Mouse (Mus musculus) fibroblast of lung, adult 2 months (primary cell): ENCODE measurements at regions not wholly inside any gene's neighbourhood (a gene's known extent, or its start where the extent isn't known, plus 50 kb on each side); places are given as distances from the start of the nearest gene placed in this dataset.

ENCODE experiments used
- DNase-seq: peaks from one replicate; pipeline ENCODE4 v3.0.0-alpha.2; 2011; ENCODE audit warnings: low read depth

GRCm38 (mm10) chr5:119400223-119400935, 270.1 kb upstream of the Tbx3 start:
- no peak for DNase-seq

GRCm38 (mm10) chr5:119401915-119402314, 268.6 kb upstream of the Tbx3 start:
- no peak for DNase-seq

GRCm38 (mm10) chr5:119402651-119403050, 267.8 kb upstream of the Tbx3 start:
- no peak for DNase-seq

DNA sequence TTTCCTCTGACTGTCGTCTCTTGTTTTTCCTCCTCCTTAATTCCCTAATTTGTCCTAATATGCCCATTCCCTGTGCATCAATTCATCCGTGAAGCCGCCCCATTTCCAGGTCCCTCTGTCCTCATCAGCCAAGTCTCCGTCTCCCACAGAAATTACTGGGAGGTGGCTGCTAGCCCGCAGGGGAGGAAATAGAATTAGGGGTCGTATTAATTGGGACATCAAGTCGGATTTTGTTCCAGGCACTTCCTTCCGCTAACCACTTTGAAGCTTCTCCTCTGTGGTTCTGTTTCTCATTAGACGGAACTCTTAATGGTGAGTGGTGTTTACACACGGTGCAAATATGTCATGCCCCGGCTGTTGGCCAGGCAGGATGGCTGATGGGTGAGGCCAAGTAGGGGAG, 259.5 kb upstream of the Tbx3 start:
- DNase-seq: no peak

DNA sequence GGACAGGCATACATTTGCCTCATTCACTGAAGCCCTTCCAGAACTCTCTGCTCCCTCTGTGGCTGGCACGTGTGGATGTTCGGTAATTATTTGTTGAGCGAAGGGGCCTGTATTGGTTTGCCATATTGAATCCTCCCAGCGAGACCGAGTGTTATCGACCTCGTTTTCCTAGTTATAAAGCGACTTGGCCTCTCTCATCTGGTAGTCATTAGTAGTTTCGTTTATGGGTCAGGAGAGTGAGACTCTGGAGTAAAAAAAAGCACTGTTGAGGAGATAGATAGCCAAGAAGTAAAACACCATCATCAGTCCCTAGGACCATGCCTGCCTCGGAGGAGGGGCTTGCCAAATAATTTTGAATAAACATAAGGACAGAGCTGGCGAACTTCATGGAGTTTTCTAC, 254.6 kb upstream of the Tbx3 start:
- DNase-seq: no peak

GRCm38 (mm10) chr5:119418486-119418885, 252.0 kb upstream of the Tbx3 start:
- no peak for DNase-seq

GRCm38 (mm10) chr5:119427511-119428019, 242.9 kb upstream of the Tbx3 start:
- DNase-seq: no peak

DNA sequence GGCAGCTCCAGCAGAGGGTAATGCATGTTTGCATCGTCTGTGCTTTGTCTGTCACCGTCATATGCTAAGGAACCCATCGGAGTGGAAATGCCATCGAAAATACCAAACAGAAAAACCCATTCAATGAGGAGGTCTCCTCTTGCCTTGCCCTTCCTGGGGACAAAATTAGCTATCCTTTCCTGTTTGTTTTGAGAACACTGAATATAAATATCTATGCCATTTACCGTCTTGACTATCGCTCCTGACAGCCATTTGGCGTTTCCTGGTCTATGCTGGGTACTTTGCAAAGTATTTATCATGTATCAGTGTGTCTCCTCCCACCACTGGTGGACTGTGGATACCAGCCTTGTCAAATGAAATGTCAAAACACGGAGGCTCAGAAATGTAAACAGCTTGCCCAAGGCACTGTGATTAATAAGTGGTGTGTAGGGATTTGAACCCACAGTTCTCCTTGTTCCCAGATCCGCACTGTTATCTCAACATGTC, 239.2 kb upstream of the Tbx3 start:
- no peak for DNase-seq

- DNase-seq: no peak
These were observed 235.9 kb upstream of the Tbx3 start for GRCm38 (mm10) chr5:119434572-119434971.

GRCm38 (mm10) chr5:119448494-119448893, 222.0 kb upstream of the Tbx3 start:
- DNase-seq: no peak

DNA sequence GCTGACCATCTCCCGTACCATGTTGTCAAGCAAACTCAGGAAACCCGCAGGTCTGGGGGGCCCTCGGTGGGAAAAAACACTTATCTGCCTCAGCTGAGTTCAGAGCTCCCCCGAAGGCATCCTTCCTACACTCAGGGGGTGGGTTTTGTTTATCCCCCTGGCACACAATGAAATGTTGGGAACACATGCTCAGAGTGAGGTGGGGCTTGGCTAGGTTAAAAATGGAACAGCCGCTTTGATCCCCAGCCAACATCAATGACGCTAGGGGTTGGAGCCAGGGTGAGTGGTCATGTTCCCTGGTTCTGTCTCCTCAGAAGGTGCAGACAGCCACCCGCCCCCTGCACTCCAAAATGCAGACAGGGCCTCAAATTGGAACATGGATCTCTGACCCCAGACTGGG, 221.3 kb upstream of the Tbx3 start:
- no peak for DNase-seq

DNA sequence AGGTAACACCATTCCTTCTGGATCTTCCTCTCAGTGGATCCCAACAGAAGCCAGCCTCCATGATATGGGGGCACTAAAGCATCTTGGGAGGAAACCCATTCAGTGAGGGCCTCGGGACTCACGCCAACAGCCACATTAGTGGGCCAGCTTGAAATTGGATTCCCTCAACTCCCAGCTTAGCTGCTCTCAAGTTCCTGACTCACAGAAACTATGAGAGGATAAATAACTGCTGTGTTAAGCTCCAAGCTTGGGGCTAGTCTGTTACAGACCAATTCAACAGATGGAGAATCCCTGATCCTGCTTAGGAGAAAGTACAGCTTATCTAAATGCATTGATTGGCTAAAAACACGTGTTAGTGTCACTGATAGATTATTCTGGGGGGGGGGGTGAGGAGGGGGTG, 210.7 kb upstream of the Tbx3 start:
- no peak for DNase-seq

DNA sequence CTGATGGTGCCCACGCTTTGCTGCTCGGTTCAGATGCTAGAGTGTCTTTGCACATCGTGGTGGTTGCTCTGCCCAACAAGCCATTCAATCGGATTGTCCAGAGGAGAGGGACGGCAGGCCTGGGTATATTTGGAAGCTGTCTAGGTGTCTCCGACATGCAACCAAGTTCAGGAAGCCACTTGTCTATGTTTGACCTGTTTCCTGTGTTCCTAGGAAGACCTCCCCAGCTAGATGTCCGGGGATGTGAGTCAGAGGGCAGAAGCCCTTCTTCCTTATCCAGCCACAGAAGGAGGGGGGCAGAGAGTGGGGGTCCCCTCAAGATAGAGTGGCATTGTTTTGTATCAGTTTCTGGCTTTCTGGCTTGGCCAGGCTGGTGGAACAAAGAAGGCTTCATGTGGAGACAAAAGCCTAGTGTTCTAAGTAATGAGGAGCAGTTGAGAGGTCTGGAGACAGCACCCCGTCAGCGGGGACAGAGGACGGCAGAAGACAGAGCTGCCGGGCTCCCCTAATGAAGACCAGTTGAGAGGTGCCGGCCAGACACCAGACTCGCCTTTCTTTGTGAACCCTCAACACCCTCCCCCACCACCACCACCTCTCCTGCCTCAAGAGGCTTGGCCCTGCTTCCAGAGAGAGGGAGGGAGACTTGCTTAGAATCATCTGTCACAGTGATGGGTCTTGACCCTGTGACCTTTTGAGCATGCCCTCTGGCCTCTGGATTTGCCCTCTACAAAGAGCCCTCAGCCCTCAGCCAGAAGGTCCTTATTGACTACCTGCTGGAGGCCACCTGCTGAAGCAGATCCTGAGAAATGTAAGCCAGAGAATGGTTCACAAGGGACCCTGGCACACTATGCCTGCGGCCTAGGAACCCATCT, 207.6 kb upstream of the Tbx3 start:
- DNase-seq: no peak

DNA sequence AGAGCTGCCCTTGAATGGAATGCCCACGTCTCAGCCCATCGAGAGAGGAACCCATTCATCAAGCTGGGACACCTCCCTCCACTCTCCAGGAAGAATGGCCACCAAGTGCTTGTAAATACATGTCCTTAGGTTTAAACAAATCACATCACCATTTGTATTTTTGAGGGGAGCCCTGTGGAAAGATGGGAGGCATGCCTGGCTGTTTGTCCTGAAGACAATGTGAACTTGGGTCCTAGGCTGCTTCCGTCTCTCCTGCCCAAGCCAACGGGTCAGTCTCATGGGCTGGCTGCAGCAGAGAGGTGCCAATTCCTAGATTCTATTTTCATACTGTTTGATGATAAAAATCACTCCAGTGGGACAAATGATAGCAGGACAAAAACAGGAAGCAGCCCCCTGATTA, 205.9 kb upstream of the Tbx3 start:
- DNase-seq: no peak

DNA sequence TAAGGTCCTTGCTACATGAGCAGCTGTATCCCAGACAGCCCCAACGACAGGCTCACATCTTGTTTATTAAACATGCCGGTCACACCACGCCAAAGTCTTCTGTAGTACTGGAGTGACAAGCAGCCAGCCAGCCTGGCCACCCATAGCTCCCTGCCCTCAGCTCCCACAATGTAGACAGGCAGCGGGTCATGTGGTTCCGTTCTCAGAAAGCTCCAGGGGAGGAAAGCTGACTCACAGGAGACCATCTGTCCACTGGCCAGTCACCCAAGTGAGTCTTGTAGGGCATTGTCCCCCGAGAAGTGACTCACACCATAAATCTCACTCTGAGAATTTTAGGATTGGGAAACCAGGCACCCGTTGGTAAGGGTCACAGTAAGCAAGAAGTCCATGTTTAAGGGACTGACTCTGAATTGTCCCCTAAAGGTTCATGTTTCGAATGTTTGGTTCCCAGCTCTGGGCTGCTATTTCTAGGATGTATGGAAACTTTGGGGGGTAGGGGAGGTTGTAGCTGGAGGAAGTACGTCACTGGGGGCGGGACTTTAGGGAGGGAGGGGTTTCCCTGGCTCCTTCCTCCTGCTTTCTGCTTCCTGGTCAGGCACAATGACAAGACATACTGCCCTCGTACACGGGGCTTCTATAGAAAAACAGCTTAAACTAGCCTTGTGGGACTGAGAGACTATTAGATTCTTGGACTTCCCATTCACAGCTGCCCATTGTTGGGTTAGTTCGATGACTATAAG, 203.0 kb upstream of the Tbx3 start:
- DNase-seq: peak; percentile 38

DNA sequence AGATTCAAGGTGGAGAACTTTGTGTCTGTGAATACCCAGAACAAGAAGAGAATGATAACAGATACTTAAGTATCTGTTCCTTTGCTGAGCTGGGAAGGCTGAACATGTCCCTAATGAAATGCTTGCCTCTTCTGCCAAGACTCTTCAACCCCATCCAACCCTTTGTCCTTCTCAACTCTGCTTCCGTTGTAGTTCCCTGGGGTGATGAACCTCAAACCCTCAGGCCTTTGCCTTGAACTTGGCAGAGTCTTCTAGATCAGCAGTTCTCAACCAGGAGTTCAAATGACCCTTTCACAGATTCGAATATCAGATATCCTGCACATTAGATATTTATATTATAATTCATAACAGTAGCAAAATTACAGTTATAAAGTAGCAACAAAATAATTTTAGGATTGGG, 192.5 kb upstream of the Tbx3 start:
- no peak for DNase-seq

DNA sequence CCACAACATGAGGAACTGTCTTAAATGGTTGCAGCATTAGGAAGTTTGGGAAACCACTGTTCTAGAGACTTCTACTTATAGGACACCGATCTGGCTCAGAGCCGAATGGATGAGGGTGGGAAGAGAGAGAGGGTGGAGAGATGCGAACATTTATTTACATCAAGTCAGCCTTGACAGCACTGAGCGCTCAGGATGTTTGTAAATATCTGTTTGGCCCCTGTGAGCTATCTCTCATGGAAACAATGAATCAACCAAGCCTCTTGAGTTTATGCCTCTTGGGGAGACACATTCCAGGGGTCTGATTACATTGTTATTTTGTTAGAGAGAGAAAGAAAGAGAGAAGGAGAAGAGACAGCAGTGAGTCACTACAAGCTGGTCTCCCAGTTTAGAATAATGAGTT, 192.1 kb upstream of the Tbx3 start:
- DNase-seq: no peak

DNA sequence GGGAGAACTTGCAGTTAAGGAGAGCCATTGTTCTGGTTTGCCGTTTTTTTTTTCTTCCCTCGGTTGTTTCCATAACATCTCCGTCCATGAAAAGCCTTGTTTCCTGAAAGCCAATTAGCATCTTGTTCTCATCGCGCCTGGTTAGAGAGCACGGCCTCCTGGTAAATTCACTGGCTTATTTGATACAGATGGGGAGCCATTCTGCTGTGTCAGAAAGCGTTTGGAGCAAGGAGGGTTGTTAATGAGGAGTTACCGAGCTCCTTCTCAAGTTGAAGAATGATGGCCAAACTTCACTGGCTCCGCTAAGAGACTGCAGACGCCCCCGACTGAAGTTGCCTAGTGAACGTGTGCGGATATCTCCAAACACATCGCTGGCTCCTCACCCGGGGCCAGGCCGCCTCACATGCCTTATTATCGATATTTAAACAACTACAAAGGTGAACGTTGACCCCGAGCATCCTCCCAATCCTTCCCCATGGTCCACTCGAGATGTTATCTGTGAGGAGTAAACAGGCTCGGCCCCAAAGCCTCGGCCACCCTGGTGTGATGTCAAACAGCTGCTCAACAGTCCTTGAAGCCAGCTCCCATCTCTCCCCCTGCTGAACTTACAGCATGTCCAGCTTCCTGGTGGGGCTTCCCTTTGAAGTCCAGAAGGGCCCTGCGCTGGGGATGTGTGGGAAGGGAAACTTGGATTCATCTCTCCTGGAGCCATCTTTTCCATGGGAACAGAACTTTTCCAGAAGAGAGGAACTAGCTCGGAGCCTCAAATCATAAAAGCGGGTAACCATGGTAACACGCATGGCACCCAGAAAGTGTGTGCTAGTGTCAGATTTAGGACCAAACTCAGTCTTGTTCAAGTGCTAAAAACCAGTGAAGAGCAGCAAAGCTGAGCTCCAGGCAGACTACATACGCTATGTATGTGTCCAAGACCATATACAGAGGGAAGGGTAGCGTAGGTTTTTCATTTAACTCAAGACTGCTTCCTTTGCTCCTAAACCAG, 190.0 kb upstream of the Tbx3 start:
- DNase-seq: no peak

- DNase-seq: no peak
These were observed 186.8 kb upstream of the Tbx3 start for GRCm38 (mm10) chr5:119483706-119484105.

GRCm38 (mm10) chr5:119486196-119486595, 184.3 kb upstream of the Tbx3 start:
- DNase-seq: no peak

DNA sequence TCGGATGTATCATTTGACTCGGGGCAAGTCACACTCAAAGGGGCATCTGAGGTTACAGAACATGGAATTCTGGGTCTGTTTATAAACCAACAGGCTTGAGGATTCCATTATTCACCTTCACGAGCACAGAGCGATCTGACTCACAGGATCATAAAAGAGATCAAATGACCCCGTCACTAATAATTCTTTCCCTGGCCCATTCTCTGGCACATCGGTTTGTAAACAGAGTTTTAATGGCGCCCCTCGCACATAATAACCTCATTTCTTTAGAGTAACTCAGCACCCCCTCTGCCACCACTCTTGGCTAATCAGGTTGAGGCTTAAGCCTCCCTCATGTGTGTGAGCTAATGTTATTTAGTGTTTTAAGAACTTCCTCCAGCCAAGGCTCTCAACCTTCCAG, 183.3 kb upstream of the Tbx3 start:
- DNase-seq: no peak
